Mouse (Mus musculus) embryo, embryonic 10.5 days (tissue): ENCODE data around the gene Hivep2.
A peak's percentile ranks its signal among the peaks of the same experiment; 100 is the strongest.

Source experiments
- DNase-seq: peaks from one replicate; pipeline ENCODE4 v3.0.0-alpha.2; 2015; ENCODE audit warnings: low spot score

Hivep2 gene

GRCm38 (mm10) chr10:14085241-14085659, 119.4 kb downstream of the Hivep2 start:
- no peak for DNase-seq

GRCm38 (mm10) chr10:14085882-14086515, 120.1 kb downstream of the Hivep2 start:
- no peak for DNase-seq

GRCm38 (mm10) chr10:14087316-14087715, 121.4 kb downstream of the Hivep2 start:
- DNase-seq = no peak

- peak; percentile 55 for DNase-seq
Observed at GRCm38 (mm10) chr10:14089488-14089887, 123.6 kb downstream of the Hivep2 start.

GRCm38 (mm10) chr10:14094033-14094432, 128.2 kb downstream of the Hivep2 start:
- no peak for DNase-seq

GRCm38 (mm10) chr10:14096045-14096444, 130.2 kb downstream of the Hivep2 start:
- no peak for DNase-seq

- no peak for DNase-seq
Observed at GRCm38 (mm10) chr10:14099182-14099581, 133.3 kb downstream of the Hivep2 start.

- no peak for DNase-seq
Observed at GRCm38 (mm10) chr10:14100041-14100440, 134.2 kb downstream of the Hivep2 start.

- DNase-seq = no peak
Observed at GRCm38 (mm10) chr10:14100847-14101246, 135.0 kb downstream of the Hivep2 start.

GRCm38 (mm10) chr10:14101966-14102365, 136.1 kb downstream of the Hivep2 start:
- no peak for DNase-seq

GRCm38 (mm10) chr10:14107980-14108671, 142.3 kb downstream of the Hivep2 start:
- DNase-seq = peak; percentile 12

- DNase-seq = no peak
Observed at GRCm38 (mm10) chr10:14115846-14116245, 150.0 kb downstream of the Hivep2 start.

GRCm38 (mm10) chr10:14116978-14117377, 151.1 kb downstream of the Hivep2 start:
- no peak for DNase-seq

GRCm38 (mm10) chr10:14119201-14119600, 153.3 kb downstream of the Hivep2 start:
- DNase-seq = no peak

- no peak for DNase-seq
Observed at GRCm38 (mm10) chr10:14120512-14120911, 154.6 kb downstream of the Hivep2 start.

GRCm38 (mm10) chr10:14127826-14128225, 162.0 kb downstream of the Hivep2 start:
- DNase-seq = no peak

- no peak for DNase-seq
Observed at GRCm38 (mm10) chr10:14130270-14130669, 164.4 kb downstream of the Hivep2 start.

- no peak for DNase-seq
Observed at GRCm38 (mm10) chr10:14131307-14131706, 165.4 kb downstream of the Hivep2 start.

GRCm38 (mm10) chr10:14132061-14132460, 166.2 kb downstream of the Hivep2 start:
- no peak for DNase-seq

GRCm38 (mm10) chr10:14132937-14133336, 167.1 kb downstream of the Hivep2 start:
- no peak for DNase-seq

- DNase-seq = no peak
Observed at GRCm38 (mm10) chr10:14138663-14139062, 172.8 kb downstream of the Hivep2 start.

GRCm38 (mm10) chr10:14144840-14145239, 179.0 kb downstream of the Hivep2 start:
- DNase-seq = no peak

- DNase-seq = peak; percentile 21
Observed at GRCm38 (mm10) chr10:14164829-14165228, 199.0 kb downstream of the Hivep2 start.
